ENCODE assay signal across 8 mouse cellular contexts in the genomic region with DNA sequence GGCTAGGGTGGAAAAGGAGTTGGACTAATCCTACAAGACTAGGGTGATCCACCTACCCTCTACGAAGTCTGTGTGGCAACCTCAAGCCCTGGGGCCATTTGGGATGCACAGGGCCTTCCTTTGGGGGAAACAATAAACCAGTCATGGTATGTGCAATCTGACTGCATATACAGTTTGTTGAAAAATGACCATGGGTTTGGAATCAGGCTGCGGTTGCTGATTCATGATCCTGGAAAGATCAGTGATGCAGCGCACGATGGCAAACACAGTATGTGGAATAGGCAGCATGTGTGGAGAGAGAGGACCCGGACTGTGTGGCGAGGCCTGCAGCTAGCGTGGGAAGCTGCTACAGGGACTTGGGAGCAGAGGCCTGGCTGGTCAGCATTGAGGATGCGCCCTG. TPM values are rescaled to one million over a fixed set of nuclear protein-coding genes. Genes with fewer than 3 reads are reported as not detected.
DNase-seq lines count a peak whose midpoint lies in the region; ATAC-seq lines count a peak whose summit lies in the region.

No protein-coding gene starts in this region.

- no peaks in the 10 kb centered on the region for H3K9me3 ChIP-seq in heart, embryonic 13.5 days
- no peaks in the 10 kb centered on the region for H3K9me3 ChIP-seq in midbrain, embryonic 12.5 days
- H3K9me3 ChIP-seq in midbrain, embryonic 15.5 days = no peaks in the 10 kb centered on the region
- no peaks in the 10 kb centered on the region for H3K9me3 ChIP-seq in intestine, embryonic 16.5 days (ENCODE audit: control insufficient read depth, low read length)
- no peaks in the 10 kb centered on the region for H3K9me3 ChIP-seq in stomach, embryonic 16.5 days (replicated peaks; ENCODE audit: control insufficient read depth, low read length)

- ATAC-seq in heart, embryonic 13.5 days (ENCODE audit: extremely low read depth, insufficient number of reproducible peaks, low FRiP score, low TSS enrichment) = no peak
- no peak for ATAC-seq in midbrain, embryonic 12.5 days (ENCODE audit: low FRiP score, low read depth)
- no peak for ATAC-seq in midbrain, embryonic 15.5 days (replicated peaks)
- peak; percentile 9; the same call in 1 of the 2 replicates for ATAC-seq in intestine, embryonic 16.5 days
- no peak for ATAC-seq in stomach, embryonic 16.5 days (ENCODE audit: insufficient read depth, low FRiP score)

- peak overlapping the region; percentile 41 for H3K4me2 ChIP-seq in heart, embryonic 13.5 days
- no peak overlapping the region for H3K4me2 ChIP-seq in midbrain, embryonic 12.5 days (replicated peaks)
- no peak overlapping the region for H3K4me2 ChIP-seq in midbrain, embryonic 15.5 days
- H3K4me2 ChIP-seq in intestine, embryonic 16.5 days (ENCODE audit: low read depth, low read length) = no peak overlapping the region
- H3K4me2 ChIP-seq in stomach, embryonic 16.5 days (ENCODE audit: low read depth, low read length) = peak overlapping the region; percentile 37

- peaks cover 89% of the 10 kb centered on the region for H3K4me1 ChIP-seq in heart, embryonic 13.5 days
- peaks cover 19% of the 10 kb centered on the region; the same call in 1 of the 2 replicates for H3K4me1 ChIP-seq in midbrain, embryonic 12.5 days
- H3K4me1 ChIP-seq in midbrain, embryonic 15.5 days = peaks cover 5% of the 10 kb centered on the region
- H3K4me1 ChIP-seq in intestine, embryonic 16.5 days (ENCODE audit: control insufficient read depth, insufficient read depth, low read length) = peaks cover 32% of the 10 kb centered on the region
- H3K4me1 ChIP-seq in stomach, embryonic 16.5 days (ENCODE audit: control insufficient read depth, insufficient read depth, low read length) = peaks cover 47% of the 10 kb centered on the region

- peak overlapping the region; percentile 67 for H3K9ac ChIP-seq in heart, embryonic 13.5 days
- H3K9ac ChIP-seq in midbrain, embryonic 12.5 days (replicated peaks) = no peak overlapping the region
- H3K9ac ChIP-seq in midbrain, embryonic 15.5 days = no peak overlapping the region
- peak overlapping the region; percentile 64 for H3K9ac ChIP-seq in intestine, embryonic 16.5 days (ENCODE audit: low read depth, low read length)
- H3K9ac ChIP-seq in stomach, embryonic 16.5 days (ENCODE audit: low read length) = peak overlapping the region; percentile 67

- H3K36me3 ChIP-seq in heart, embryonic 13.5 days = peaks cover 30% of the 10 kb centered on the region
- peaks cover 58% of the 10 kb centered on the region for H3K36me3 ChIP-seq in midbrain, embryonic 12.5 days
- no peaks in the 10 kb centered on the region for H3K36me3 ChIP-seq in midbrain, embryonic 15.5 days (replicated peaks)
- H3K36me3 ChIP-seq in intestine, embryonic 16.5 days (ENCODE audit: control insufficient read depth, insufficient read depth, low read length) = no peaks in the 10 kb centered on the region
- H3K36me3 ChIP-seq in stomach, embryonic 16.5 days (ENCODE audit: control insufficient read depth, insufficient read depth, low read length) = no peaks in the 10 kb centered on the region

- H3K27ac ChIP-seq in heart, embryonic 13.5 days (replicated peaks) = peak overlapping the region; percentile 93
- H3K27ac ChIP-seq in midbrain, embryonic 12.5 days (replicated peaks) = peak overlapping the region; percentile 40; the same call in 1 of the 2 replicates
- no peak overlapping the region for H3K27ac ChIP-seq in midbrain, embryonic 15.5 days
- peak overlapping the region; percentile 94 for H3K27ac ChIP-seq in intestine, embryonic 16.5 days (ENCODE audit: low read length)
- peak overlapping the region; percentile 97 for H3K27ac ChIP-seq in stomach, embryonic 16.5 days (ENCODE audit: low read length)

- H3K27me3 ChIP-seq in heart, embryonic 13.5 days (replicated peaks) = no peaks in the 10 kb centered on the region
- H3K27me3 ChIP-seq in midbrain, embryonic 12.5 days = no peaks in the 10 kb centered on the region
- H3K27me3 ChIP-seq in midbrain, embryonic 15.5 days (replicated peaks) = no peaks in the 10 kb centered on the region
- H3K27me3 ChIP-seq in intestine, embryonic 16.5 days (replicated peaks; ENCODE audit: control insufficient read depth, insufficient read depth, low read length) = no peaks in the 10 kb centered on the region
- H3K27me3 ChIP-seq in stomach, embryonic 16.5 days (ENCODE audit: control insufficient read depth, insufficient read depth, low read length) = no peaks in the 10 kb centered on the region

- DNase-seq in heart, postnatal 4 days = no peak
- DNase-seq in T-cell, adult 2 months (ENCODE audit: low spot score) = no peak
- no peak for DNase-seq in adrenal gland, adult 18-20 months (ENCODE audit: low spot score in 2 of 2)

- H3K4me3 ChIP-seq in heart, embryonic 13.5 days = no peak overlapping the region; the same call in 1 of the 2 replicates
- H3K4me3 ChIP-seq in midbrain, embryonic 12.5 days = no peak overlapping the region
- H3K4me3 ChIP-seq in midbrain, embryonic 15.5 days = no peak overlapping the region
- no peak overlapping the region for H3K4me3 ChIP-seq in intestine, embryonic 16.5 days (ENCODE audit: low read length)
- H3K4me3 ChIP-seq in stomach, embryonic 16.5 days (replicated peaks; ENCODE audit: low read length) = 0 out of 2 replicates have a peak overlapping the region, but pooled peaks have one; percentile 4

- WGBS in heart, embryonic 13.5 days = 83% methylated on average over 8 of the region's 8 CpGs
- 95% methylated on average over 8 of the region's 8 CpGs for WGBS in midbrain, embryonic 12.5 days
- WGBS in midbrain, embryonic 15.5 days = 95% methylated on average over 8 of the region's 8 CpGs
- 88% methylated on average over 8 of the region's 8 CpGs for WGBS in intestine, embryonic 16.5 days
- WGBS in stomach, embryonic 16.5 days = 75% methylated on average over 8 of the region's 8 CpGs

RNA-seq across cellular contexts. Expression of a gene that starts 45.9 kb away (rescaled TPM):
- 13.2 and 13.9 TPM in 2 replicates for polyA plus RNA-seq in heart, embryonic 13.5 days (2015; fragmentation: Nextera tagmentation; extraction: Ambion mirVana)
- 10 to 100 TPM; 50.1 to 53.8 TPM for total RNA-seq in heart, postnatal 4 days (2021)
- polyA plus RNA-seq in midbrain, embryonic 12.5 days (2016; fragmentation: Nextera tagmentation; extraction: Ambion mirVana) = 38.5 and 53.9 TPM in 2 replicates
- 29.9 and 30.5 TPM in 2 replicates for polyA plus RNA-seq in midbrain, embryonic 15.5 days (2015; fragmentation: Nextera tagmentation; extraction: Ambion mirVana)
- 10.1 and 13.7 TPM in 2 replicates for polyA plus RNA-seq in intestine, embryonic 16.5 days (2015; fragmentation: Nextera tagmentation; extraction: Ambion mirVana)
- polyA plus RNA-seq in stomach, embryonic 16.5 days (2015; fragmentation: Nextera tagmentation; extraction: Ambion mirVana) = 11.8 and 16.2 TPM in 2 replicates
- total RNA-seq in adrenal gland, adult 18-20 months (2021) = 10 to 100 TPM; 46.5 to 56.8 TPM

RNA-seq across cellular contexts. Expression of a gene that starts 58.9 kb away (rescaled TPM):
- polyA plus RNA-seq in heart, embryonic 13.5 days (2015; fragmentation: Nextera tagmentation; extraction: Ambion mirVana) = 18.4 and 19.3 TPM in 2 replicates
- 10 to 100 TPM; 17.0 to 19.1 TPM for total RNA-seq in heart, postnatal 4 days (2021)
- polyA plus RNA-seq in midbrain, embryonic 12.5 days (2016; fragmentation: Nextera tagmentation; extraction: Ambion mirVana) = 42.4 and 43.7 TPM in 2 replicates
- 24.2 and 24.4 TPM in 2 replicates for polyA plus RNA-seq in midbrain, embryonic 15.5 days (2015; fragmentation: Nextera tagmentation; extraction: Ambion mirVana)
- 20.5 and 20.7 TPM in 2 replicates for polyA plus RNA-seq in intestine, embryonic 16.5 days (2015; fragmentation: Nextera tagmentation; extraction: Ambion mirVana)
- 26.4 and 27.4 TPM in 2 replicates for polyA plus RNA-seq in stomach, embryonic 16.5 days (2015; fragmentation: Nextera tagmentation; extraction: Ambion mirVana)
- 10 to 100 TPM; 17.9 to 20.3 TPM for total RNA-seq in adrenal gland, adult 18-20 months (2021)

Comparison
In these comparisons a context has a peak if more than half of its experiments do, and no peak if none do; other contexts are left out.
1. H3K4me2 ChIP-seq: peak in heart, embryonic 13.5 days (single experiment) and stomach, embryonic 16.5 days (single experiment); none in midbrain, embryonic 12.5 days (single experiment), midbrain, embryonic 15.5 days (single experiment) and intestine, embryonic 16.5 days (single experiment).
2. H3K9ac ChIP-seq: peak in heart, embryonic 13.5 days (single experiment), intestine, embryonic 16.5 days (single experiment) and stomach, embryonic 16.5 days (single experiment); none in midbrain, embryonic 12.5 days (single experiment) and midbrain, embryonic 15.5 days (single experiment).